Comparison of ENCODE assay signal across 11 mouse cellular contexts in genomic region chr2:27680595-27680994, GRCm38 (mm10). TPM values are rescaled to one million over a fixed set of nuclear protein-coding genes. Genes with fewer than 3 reads are reported as not detected.
DNase-seq lines count a peak whose midpoint lies in the region; ATAC-seq and TF ChIP-seq lines count a peak whose summit lies in the region.
"Had no signal": no experiment of that assay in that cellular context is flagged by ENCODE, and none has a peak within 500 bp of the region (broad histone marks: within the 10 kb centered on the region; RNA-seq: fewer than 3 reads in every experiment).

No protein-coding gene starts in this region.

- H3K36me3 ChIP-seq in embryonic facial prominence, embryonic 10.5 days (replicated peaks) = no peaks in the 10 kb centered on the region
- H3K36me3 ChIP-seq in heart, postnatal 0 days (replicated peaks; ENCODE audit: control insufficient read depth, insufficient read depth, low read length) = no peaks in the 10 kb centered on the region
- no peaks in the 10 kb centered on the region for H3K36me3 ChIP-seq in limb, embryonic 15.5 days
- H3K36me3 ChIP-seq: forebrain, embryonic 12.5 days had no signal

- no peak for ATAC-seq in heart, postnatal 0 days (ENCODE audit: insufficient read depth, low read depth)
- ATAC-seq in limb, embryonic 15.5 days (ENCODE audit: insufficient number of reproducible peaks, low FRiP score, low TSS enrichment, low read depth) = no peak
- no peak for ATAC-seq in megakaryocyte, adult 5-6 weeks (ENCODE audit: poor library complexity, severe bottlenecking)
- ATAC-seq: activated CD4-positive, CD25-positive, alpha-beta regulatory T cell, adult 4 months had no signal

- H3K9ac ChIP-seq in heart, postnatal 0 days (replicated peaks; ENCODE audit: low read depth, low read length) = peak overlapping the region; percentile 55
- no peak overlapping the region for H3K9ac ChIP-seq in limb, embryonic 15.5 days
- H3K9ac ChIP-seq: forebrain, embryonic 12.5 days had no signal

- peaks cover 83% of the 10 kb centered on the region for H3K4me1 ChIP-seq in embryonic facial prominence, embryonic 10.5 days
- peaks cover 62% of the 10 kb centered on the region for H3K4me1 ChIP-seq in heart, postnatal 0 days (ENCODE audit: control insufficient read depth, insufficient read depth)
- H3K4me1 ChIP-seq in limb, embryonic 15.5 days = peaks cover 84% of the 10 kb centered on the region

- H3K27me3 ChIP-seq in embryonic facial prominence, embryonic 10.5 days (replicated peaks; ENCODE audit: low read depth, poor library complexity, severe bottlenecking) = peaks cover 12% of the 10 kb centered on the region; the same call in 1 of the 2 replicates
- H3K27me3 ChIP-seq in heart, postnatal 0 days (ENCODE audit: control insufficient read depth, insufficient read depth, low read length) = no peaks in the 10 kb centered on the region
- H3K27me3 ChIP-seq in limb, embryonic 15.5 days = no peaks in the 10 kb centered on the region

- peak; percentile 21 for DNase-seq in kidney, adult 11 months
- DNase-seq in kidney, postnatal 4 days = no peak
- DNase-seq in embryonic facial prominence, embryonic 10.5 days (ENCODE audit: low spot score) = no peak
- DNase-seq in heart, postnatal 0 days (ENCODE audit: low spot score) = no peak
- DNase-seq in cerebellum, adult 11-12 months = no peak
- DNase-seq in cerebellum, adult 18-20 months = no peak
- DNase-seq: thymus, postnatal 36 days had no signal

- peak overlapping the region; percentile 72 for H3K27ac ChIP-seq in embryonic facial prominence, embryonic 10.5 days (replicated peaks)
- peak overlapping the region; percentile 93 for H3K27ac ChIP-seq in heart, postnatal 0 days (ENCODE audit: low read depth)
- H3K27ac ChIP-seq in limb, embryonic 15.5 days = peak overlapping the region; percentile 98
- H3K27ac ChIP-seq: forebrain, embryonic 12.5 days had no signal

- H3K4me2 ChIP-seq in heart, postnatal 0 days (ENCODE audit: low read depth, low read length) = peak overlapping the region; percentile 93; the same call in 1 of the 2 replicates
- peak overlapping the region; percentile 78 for H3K4me2 ChIP-seq in limb, embryonic 15.5 days

- TF ChIP-seq EP300 in heart, postnatal 0 days (IDR thresholded peaks at IDR 0.05; ENCODE audit: low read depth) = no peak

- TF ChIP-seq CTCF in heart, postnatal 0 days (IDR thresholded peaks at IDR 0.05; ENCODE audit: low read depth) = no peak

- H3K4me3 ChIP-seq in embryonic facial prominence, embryonic 10.5 days = peak overlapping the region; percentile 89; the same call in 1 of the 2 replicates
- no peak overlapping the region for H3K4me3 ChIP-seq in heart, postnatal 0 days (ENCODE audit: low read depth, low read length)
- peak overlapping the region; percentile 88; the same call in 1 of the 2 replicates for H3K4me3 ChIP-seq in limb, embryonic 15.5 days
- H3K4me3 ChIP-seq: forebrain, embryonic 12.5 days had no signal

- WGBS in embryonic facial prominence, embryonic 10.5 days = 85% methylated on average over 4 of the region's 4 CpGs
- WGBS in heart, postnatal 0 days = 63% methylated on average over 4 of the region's 4 CpGs
- 60% methylated on average over 4 of the region's 4 CpGs for WGBS in limb, embryonic 15.5 days

- no peaks in the 10 kb centered on the region for H3K9me3 ChIP-seq in embryonic facial prominence, embryonic 10.5 days
- H3K9me3 ChIP-seq in heart, postnatal 0 days (replicated peaks; ENCODE audit: control insufficient read depth, low read length) = no peaks in the 10 kb centered on the region
- no peaks in the 10 kb centered on the region for H3K9me3 ChIP-seq in limb, embryonic 15.5 days
- H3K9me3 ChIP-seq: forebrain, embryonic 12.5 days had no signal

RNA-seq across cellular contexts. Expression of gene Rxra, which starts 4.4 kb away (rescaled TPM):
- polyA plus RNA-seq in embryonic facial prominence, embryonic 10.5 days (2016; fragmentation: Nextera tagmentation; extraction: Ambion mirVana) = 8.8 and 9.3 TPM in 2 replicates
- 56.9 and 81.7 TPM in 2 replicates for total RNA-seq in heart, postnatal 0 days (2014; rRNA removed; ENCODE audit: low replicate concordance)
- 4.9 and 5.5 TPM in 2 replicates for polyA plus RNA-seq in heart, postnatal 0 days (2015; fragmentation: Nextera tagmentation; extraction: Ambion mirVana)
- 19.4 and 19.7 TPM in 2 replicates for polyA plus RNA-seq in limb, embryonic 15.5 days (2015; fragmentation: Nextera tagmentation; extraction: Ambion mirVana)
- 15.4 and 16.1 TPM in 2 replicates for total RNA-seq in megakaryocyte, adult 5-6 weeks (2015)
- 16.8 and 17.0 TPM in 2 replicates for total RNA-seq in megakaryocyte, adult 5-6 weeks (2017)
